Mouse (Mus musculus): ENCODE measurements around the gene Chmp1a.
"Not testable (repeated sequence)": the region's sequence is repeated elsewhere in the genome, so short reads cannot be mapped to it uniquely, and the experiment has no call there.

- TF ChIP-seq CTCF (IDR thresholded peaks at IDR 0.05; ENCODE audit: low read depth, low read length); EP300 (IDR thresholded peaks at IDR 0.05; ENCODE audit: insufficient read depth, low read depth, low read length): not testable (repeated sequence)
These were observed 45.0 kb upstream of the Chmp1a start for GRCm38 (mm10) chr8:123257593-123257992.

Data from ES-Bruce4 (cell line).